Mouse (Mus musculus) forebrain, embryonic 16.5 days (tissue): ENCODE data around the gene Zfp950. TPM values are rescaled to one million over a fixed set of nuclear protein-coding genes. Genes with fewer than 3 reads are reported as not detected.
A peak's percentile ranks its signal among the peaks of the same experiment; 100 is the strongest.

ENCODE experiments used
- ATAC-seq: fragments of 200-750 bp; cut with Nextera tagmentation; 2 replicates; pipeline ENCODE4 v1.8.0; 2017; ENCODE audit warnings: mild to moderate bottlenecking, moderate library complexity
- H3K27ac ChIP-seq: fragments of 300-500 bp; sonication (generic); 2 replicates; pipeline ENCODE4 v1.5.1; 2014; ENCODE audit warnings: low read length, control low read depth
- H3K27me3 ChIP-seq: fragments of 300-500 bp; sonication (generic); replicated peaks from 2 replicates; pipeline ENCODE4 v1.6.1; 2014; ENCODE audit warnings: low read length; ENCODE audit not compliant: control insufficient read depth, insufficient read depth
- H3K36me3 ChIP-seq: fragments of 300-500 bp; sonication (generic); 2 replicates; pipeline ENCODE4 v1.6.1; 2014; ENCODE audit not compliant: control insufficient read depth, insufficient read depth
- H3K4me1 ChIP-seq: fragments of 300-500 bp; sonication (generic); replicated peaks from 2 replicates; pipeline ENCODE4 v1.6.1; 2014; ENCODE audit warnings: low read length; ENCODE audit not compliant: control insufficient read depth, insufficient read depth
- H3K4me2 ChIP-seq: fragments of 300-500 bp; sonication (generic); 2 replicates; pipeline ENCODE4 v1.6.1; 2014; ENCODE audit warnings: mild to moderate bottlenecking, low read length, control low read depth
- H3K4me3 ChIP-seq: fragments of 300-500 bp; sonication (generic); replicated peaks from 2 replicates; pipeline ENCODE4 v1.5.1; 2014; ENCODE audit warnings: mild to moderate bottlenecking, low read length, control low read depth
- H3K9ac ChIP-seq: fragments of 300-500 bp; sonication (generic); replicated peaks from 2 replicates; pipeline ENCODE4 v1.6.1; 2014; ENCODE audit warnings: low read depth, low read length, control low read depth
- H3K9me3 ChIP-seq: fragments of 300-500 bp; sonication (generic); 2 replicates; pipeline ENCODE4 v1.6.1; 2016; ENCODE audit warnings: low read length; ENCODE audit not compliant: control insufficient read depth
- WGBS: fragments of 180-500 bp; shearing (Covaris S2); extraction: QIAGEN DNeasy Blood & Tissue Kit; methylation state at CpG from one replicate; pipeline ENCODE4 v1.1.7; 2014; 5-methylcytosine and 5-hydroxymethylcytosine counted together
- polyA plus RNA-seq: library from polyadenylated mRNA; unstranded; fragments of >200 nt; fragmentation: Nextera tagmentation; extraction: Ambion mirVana; gene quantifications from 2 replicates; pipeline ENCODE4 v1.2.1, GENCODE M21; 2015

Gene Zfp950
- polyA plus RNA-seq, 1 experiment from 2014 or later: 48.3 TPM

DNA sequence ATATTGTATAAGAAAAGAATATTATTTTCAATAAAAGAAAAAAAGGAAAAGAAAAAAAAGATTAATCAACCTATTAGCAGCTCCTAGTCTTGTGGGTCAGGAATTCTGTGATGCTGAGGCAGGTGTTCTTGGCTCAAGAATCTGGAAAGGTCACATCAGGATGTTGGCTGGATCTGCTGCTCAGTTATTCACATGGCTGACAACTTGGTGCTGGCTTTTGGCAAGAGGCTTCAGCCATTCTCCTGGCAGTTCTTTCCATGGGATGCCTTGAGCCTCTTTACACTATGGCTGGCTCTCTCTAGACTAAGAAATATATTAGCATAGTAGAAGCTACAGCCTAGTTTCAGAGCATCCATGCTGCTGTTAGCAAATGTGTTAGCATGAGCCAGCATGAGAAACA lies 101.5 kb downstream of the Zfp950 start:
- Histone ChIP-seq H3K9me3 (no peaks in the 10 kb centered on the region), H3K9ac (no peak overlapping the region), H3K4me2 (no peak overlapping the region), H3K4me1 (no peaks in the 10 kb centered on the region), H3K27me3 (no peaks in the 10 kb centered on the region), H3K4me3 (no peak overlapping the region), H3K27ac (no peak overlapping the region), H3K36me3 (no peaks in the 10 kb centered on the region)
- ATAC-seq: no peak

DNA sequence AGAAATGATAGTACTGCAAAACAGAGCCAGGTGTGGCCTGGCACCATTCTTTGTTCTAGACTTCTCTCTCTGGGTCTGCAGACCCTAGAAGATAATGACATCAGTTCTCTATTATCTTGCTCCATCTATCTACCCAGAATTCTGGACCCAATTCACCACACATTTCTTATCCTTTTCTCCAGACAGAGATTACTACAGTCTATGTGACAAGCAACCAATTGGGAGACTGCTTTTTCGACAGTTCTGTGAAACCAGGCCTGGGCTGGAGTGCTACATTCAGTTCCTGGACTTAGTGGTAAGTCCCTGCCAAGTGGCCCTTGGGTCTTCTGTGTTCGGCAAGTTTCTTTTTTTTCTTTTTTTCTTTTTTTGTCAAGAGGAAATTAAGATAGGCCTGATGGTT lies 109.1 kb downstream of the Zfp950 start:
- Histone ChIP-seq H3K9me3 (no peaks in the 10 kb centered on the region), H3K27ac (no peak overlapping the region), H3K4me2 (no peak overlapping the region), H3K4me1 (no peaks in the 10 kb centered on the region), H3K27me3 (no peaks in the 10 kb centered on the region), H3K9ac (no peak overlapping the region), H3K4me3 (no peak overlapping the region), H3K36me3 (no peaks in the 10 kb centered on the region)
- 82% methylated on average over 2 of the region's 2 CpGs for WGBS
- ATAC-seq: no peak

DNA sequence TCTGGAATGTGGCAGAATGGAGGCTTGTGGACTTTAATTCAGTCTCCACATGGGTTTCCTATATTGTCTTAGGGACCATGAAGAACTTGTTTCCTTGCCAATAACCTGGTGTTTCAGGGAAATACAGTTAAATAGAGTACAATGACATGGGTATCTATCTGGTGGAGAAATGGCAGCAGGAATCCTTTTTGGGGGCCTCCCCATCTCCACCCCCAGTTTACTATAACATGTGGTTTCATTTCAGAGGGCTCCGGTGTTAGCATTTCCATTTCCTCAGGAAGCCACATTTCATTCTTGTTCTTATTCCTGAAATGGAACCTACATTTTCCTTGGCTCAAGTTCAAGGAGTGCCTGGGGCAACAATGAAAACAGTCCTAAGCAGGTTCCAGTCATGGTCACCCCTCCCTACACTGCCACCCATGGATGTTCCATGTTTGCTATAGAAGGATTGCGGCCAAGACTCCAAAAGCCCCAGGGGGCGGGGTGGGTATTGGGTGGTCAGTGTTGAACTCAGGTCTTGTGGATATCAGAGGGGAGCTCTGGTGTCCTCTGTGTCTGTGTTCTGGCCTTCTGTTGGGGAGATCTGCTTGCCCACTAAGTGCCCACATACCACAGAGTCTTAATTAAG lies 118.6 kb downstream of the Zfp950 start:
- H3K27me3 ChIP-seq: no peaks in the 10 kb centered on the region
- no peak overlapping the region for H3K27ac ChIP-seq
- no peak overlapping the region for H3K4me3 ChIP-seq
- ATAC-seq: no peak
- no peak overlapping the region for H3K4me2 ChIP-seq
- no peaks in the 10 kb centered on the region for H3K9me3 ChIP-seq
- peaks cover 8% of the 10 kb centered on the region for H3K4me1 ChIP-seq
- H3K36me3 ChIP-seq: no peaks in the 10 kb centered on the region
- WGBS: 86% methylated on average over 3 of the region's 3 CpGs
- no peak overlapping the region for H3K9ac ChIP-seq

DNA sequence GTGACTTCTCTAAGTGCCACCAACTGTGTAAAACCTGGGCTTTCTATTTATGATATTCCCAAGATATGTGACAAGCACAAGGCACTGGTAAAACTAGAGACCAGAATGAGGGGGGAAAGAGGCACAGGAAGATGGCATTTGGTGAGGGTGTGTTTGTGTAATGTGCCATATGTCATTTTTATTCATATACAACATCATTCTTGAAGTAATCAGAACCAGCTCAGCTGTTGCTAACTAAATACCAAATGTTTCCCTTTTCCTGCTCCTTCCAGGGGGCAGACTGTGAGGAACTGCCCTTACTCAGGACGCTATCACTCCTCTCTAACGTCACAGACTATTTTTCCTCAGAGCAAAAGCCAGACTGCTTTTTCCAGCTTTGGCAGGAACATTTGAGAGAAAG lies 119.1 kb downstream of the Zfp950 start:
- WGBS: 61% methylated on average over 2 of the region's 2 CpGs
- Histone ChIP-seq H3K4me2 (no peak overlapping the region), H3K9ac (no peak overlapping the region), H3K4me1 (peaks cover 8% of the 10 kb centered on the region), H3K4me3 (no peak overlapping the region), H3K27me3 (no peaks in the 10 kb centered on the region), H3K27ac (no peak overlapping the region), H3K9me3 (no peaks in the 10 kb centered on the region), H3K36me3 (no peaks in the 10 kb centered on the region)
- peak; percentile 65 for ATAC-seq

DNA sequence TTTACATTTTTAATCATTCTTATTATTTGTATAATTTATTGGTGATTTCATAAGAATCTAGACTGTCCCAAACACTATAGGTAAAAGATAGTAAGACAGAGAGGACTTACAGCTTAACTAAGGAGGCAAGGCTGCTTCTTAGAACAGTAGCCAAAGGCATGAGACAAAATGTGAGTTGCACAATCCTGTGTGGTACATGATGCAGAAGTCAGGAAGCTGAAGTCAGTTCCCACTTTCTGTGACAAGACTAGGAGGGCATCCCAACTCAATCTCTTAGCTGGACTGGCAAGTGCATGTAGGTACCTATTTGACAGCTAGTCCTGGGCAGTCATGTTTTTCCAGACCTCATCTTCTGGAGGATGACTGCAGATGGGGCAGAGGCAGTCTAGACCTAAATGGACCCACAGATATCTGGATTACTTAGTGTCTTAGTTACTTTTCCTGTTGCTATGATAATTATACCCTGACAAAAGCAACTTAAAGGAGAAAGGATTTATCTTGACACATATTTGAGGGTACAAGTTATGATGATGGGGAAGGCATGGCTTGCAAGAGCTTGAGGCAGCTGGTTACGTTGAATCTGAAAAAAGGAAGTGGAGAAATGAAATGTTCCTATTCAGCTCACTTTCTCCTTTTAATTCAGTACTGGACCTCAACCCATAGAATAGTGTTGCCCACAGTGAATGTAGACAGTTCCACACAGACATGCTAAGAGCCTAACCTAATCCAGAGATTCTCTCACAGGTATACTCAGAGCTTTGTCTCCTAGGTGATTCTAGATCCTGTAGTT lies 123.0 kb downstream of the Zfp950 start:
- no peaks in the 10 kb centered on the region for H3K36me3 ChIP-seq
- ATAC-seq: no peak
- no peaks in the 10 kb centered on the region for H3K9me3 ChIP-seq
- WGBS: 97% methylated on average over 1 of the region's 1 CpGs
- no peak overlapping the region for H3K4me2 ChIP-seq
- H3K4me3 ChIP-seq: no peak overlapping the region
- H3K27me3 ChIP-seq: no peaks in the 10 kb centered on the region
- H3K9ac ChIP-seq: no peak overlapping the region
- peaks cover 8% of the 10 kb centered on the region for H3K4me1 ChIP-seq
- no peak overlapping the region for H3K27ac ChIP-seq

DNA sequence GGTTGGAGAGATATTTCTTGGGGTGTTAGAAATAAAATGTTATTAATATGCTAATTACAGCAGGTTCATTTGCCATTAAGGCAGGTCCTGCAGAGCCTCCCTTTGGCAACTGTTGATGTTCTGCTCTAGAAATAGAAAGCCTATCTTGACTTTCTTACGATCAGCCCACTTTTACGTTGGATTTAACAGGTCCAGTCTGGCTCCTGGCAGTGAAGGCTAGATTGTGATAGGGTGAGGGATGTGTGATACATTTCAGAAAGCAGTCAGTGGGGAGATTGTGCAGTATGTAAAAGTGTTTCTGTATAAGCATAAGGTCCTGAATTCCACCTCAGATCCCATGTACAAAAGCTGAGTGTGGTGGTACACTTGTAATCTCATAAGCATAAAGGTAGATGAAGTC lies 131.4 kb downstream of the Zfp950 start:
- Histone ChIP-seq H3K27ac (no peak overlapping the region), H3K4me2 (no peak overlapping the region), H3K4me3 (no peak overlapping the region), H3K9ac (no peak overlapping the region), H3K4me1 (no peaks in the 10 kb centered on the region), H3K36me3 (no peaks in the 10 kb centered on the region), H3K9me3 (no peaks in the 10 kb centered on the region), H3K27me3 (no peaks in the 10 kb centered on the region)
- 82% methylated on average over 2 of the region's 2 CpGs for WGBS
- no peak for ATAC-seq

Other genes with a start within 250 kb of the Zfp950 start
- gene Gm7102, start 35.5 kb upstream of the Zfp950 start, polyA plus RNA-seq: not detected in 2 replicates
- gene Gm6020, start 43.0 kb upstream of the Zfp950 start, polyA plus RNA-seq: not detected in 2 replicates
- 25.3 and 42.4 TPM in 2 replicates for gene Csf2ra, start 87.6 kb upstream of the Zfp950 start, polyA plus RNA-seq
- not detected in 2 replicates for gene Gm21060, start 156.2 kb upstream of the Zfp950 start, polyA plus RNA-seq